Mouse (Mus musculus) hindbrain, embryonic 15.5 days (tissue): ENCODE measurements around the gene Sema6d. TPM values are rescaled to one million over a fixed set of nuclear protein-coding genes. Genes with fewer than 3 reads are reported as not detected.

ENCODE experiments used
- ATAC-seq: fragments of 200-750 bp; cut with Nextera tagmentation; 2 replicates; pipeline ENCODE4 v1.8.0; 2017; ENCODE audit warnings: low read depth, moderate number of reproducible peaks, moderate TSS enrichment; ENCODE audit not compliant: low FRiP score
- H3K27ac ChIP-seq: fragments of 300-500 bp; sonication (generic); replicated peaks from 2 replicates; pipeline ENCODE4 v1.5.1; 2015; ENCODE audit warnings: mild to moderate bottlenecking, inconsistent platforms
- H3K27me3 ChIP-seq: fragments of 300-500 bp; sonication (generic); 2 replicates; pipeline ENCODE4 v1.6.1; 2015; ENCODE audit warnings: control low read depth, inconsistent platforms
- H3K36me3 ChIP-seq: fragments of 300-500 bp; sonication (generic); 2 replicates; pipeline ENCODE4 v1.6.1; 2015; ENCODE audit warnings: control low read depth, inconsistent platforms
- H3K4me1 ChIP-seq: fragments of 300-500 bp; sonication (generic); replicated peaks from 2 replicates; pipeline ENCODE4 v1.6.1; 2015; ENCODE audit warnings: control low read depth, inconsistent platforms
- H3K4me2 ChIP-seq: fragments of 300-500 bp; sonication (generic); 2 replicates; pipeline ENCODE4 v1.6.1; 2015; ENCODE audit warnings: moderate library complexity, mild to moderate bottlenecking, inconsistent platforms
- H3K4me3 ChIP-seq: fragments of 300-500 bp; sonication (generic); 2 replicates; pipeline ENCODE4 v1.5.1; 2015; ENCODE audit warnings: mild to moderate bottlenecking, inconsistent platforms
- H3K9ac ChIP-seq: fragments of 300-500 bp; sonication (generic); 2 replicates; pipeline ENCODE4 v1.6.1; 2015; ENCODE audit warnings: inconsistent platforms
- H3K9me3 ChIP-seq: fragments of 300-500 bp; sonication (generic); 2 replicates; pipeline ENCODE4 v1.6.1; 2016; ENCODE audit warnings: control low read depth, inconsistent platforms
- WGBS: fragments of 180-500 bp; shearing (Covaris S2); methylation state at CpG from one replicate; pipeline ENCODE4 v1.1.7; 2015; 5-methylcytosine and 5-hydroxymethylcytosine counted together
- polyA plus RNA-seq: library from polyadenylated mRNA; unstranded; fragments of >200 nt; fragmentation: Nextera tagmentation; extraction: Ambion mirVana; gene quantifications from 2 replicates; pipeline ENCODE4 v1.2.1, GENCODE M21; 2015

Sema6d gene
- polyA plus RNA-seq, 1 experiment from 2014 or later = 45.3 TPM

DNA sequence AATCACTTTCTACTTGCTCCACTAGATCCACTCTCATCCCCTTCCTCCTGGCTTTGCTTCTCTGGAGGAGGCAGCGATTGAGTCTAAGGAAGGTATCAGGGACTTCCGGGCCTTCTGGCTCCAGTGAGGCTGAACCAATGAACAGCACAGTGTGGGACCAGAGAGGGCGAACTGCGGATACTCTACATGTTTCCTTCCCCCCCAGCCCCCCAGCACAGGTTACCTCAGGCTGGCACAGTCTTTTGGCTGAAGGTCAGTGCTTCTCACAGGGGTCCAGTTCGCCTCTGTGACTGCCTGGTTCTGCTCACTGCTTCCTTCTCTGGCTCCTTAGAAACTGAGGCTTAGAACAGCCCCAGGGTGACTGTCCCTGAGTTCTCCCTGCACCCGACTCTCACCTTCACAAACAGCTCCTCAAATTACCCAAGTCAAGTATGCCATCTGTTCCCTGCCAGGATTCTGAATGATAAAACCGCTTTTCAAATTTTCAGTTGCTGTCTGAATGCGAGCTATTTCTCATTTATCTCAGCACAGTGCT lies 512.7 kb downstream of the Sema6d start:
- 52% methylated on average over 8 of the region's 8 CpGs for WGBS
- Histone ChIP-seq H3K9ac (no peak overlapping the region), H3K27ac (no peak overlapping the region; the same call in 1 of the 2 replicates), H3K4me3 (no peak overlapping the region), H3K36me3 (no peaks in the 10 kb centered on the region), H3K4me1 (peaks cover 7% of the 10 kb centered on the region), H3K9me3 (no peaks in the 10 kb centered on the region), H3K4me2 (no peak overlapping the region), H3K27me3 (no peaks in the 10 kb centered on the region)
- ATAC-seq = no peak

GRCm38 (mm10) chr2:124605341-124605740 lies 515.6 kb downstream of the Sema6d start:
- WGBS = 84% methylated on average over 1 of the region's 1 CpGs
- Histone ChIP-seq H3K4me2 (no peak overlapping the region), H3K4me1 (peaks cover 19% of the 10 kb centered on the region), H3K9ac (no peak overlapping the region), H3K36me3 (no peaks in the 10 kb centered on the region), H3K4me3 (no peak overlapping the region), H3K9me3 (no peaks in the 10 kb centered on the region), H3K27me3 (no peaks in the 10 kb centered on the region), H3K27ac (no peak overlapping the region)
- no peak for ATAC-seq

DNA sequence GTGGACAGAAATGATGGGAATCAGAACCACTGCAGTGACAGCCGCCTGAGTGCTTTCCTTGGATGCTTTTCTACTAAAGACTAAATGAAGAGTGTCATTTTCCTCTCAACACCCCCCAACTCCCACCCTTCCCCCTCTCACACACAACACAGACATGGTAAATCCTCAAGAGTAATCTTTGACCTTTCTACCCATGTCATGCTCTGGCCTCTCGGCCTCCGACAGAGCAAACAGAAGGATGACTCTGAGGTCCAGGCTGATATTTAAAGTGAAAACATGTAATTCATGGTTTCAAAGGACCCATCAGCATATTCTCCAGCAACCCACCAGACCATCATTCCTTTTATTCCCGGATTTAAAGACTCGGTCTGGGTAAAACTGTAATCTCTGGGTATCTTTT lies 518.2 kb downstream of the Sema6d start:
- H3K27ac ChIP-seq = no peak overlapping the region
- ATAC-seq = no peak
- H3K4me3 ChIP-seq = no peak overlapping the region
- H3K4me2 ChIP-seq = no peak overlapping the region
- H3K27me3 ChIP-seq = no peaks in the 10 kb centered on the region
- peaks cover 33% of the 10 kb centered on the region for H3K4me1 ChIP-seq
- no peaks in the 10 kb centered on the region for H3K9me3 ChIP-seq
- no peaks in the 10 kb centered on the region for H3K36me3 ChIP-seq
- no peak overlapping the region for H3K9ac ChIP-seq
- 67% methylated on average over 5 of the region's 5 CpGs for WGBS

GRCm38 (mm10) chr2:124608546-124608945 lies 518.8 kb downstream of the Sema6d start:
- H3K9me3 ChIP-seq = no peaks in the 10 kb centered on the region
- H3K27me3 ChIP-seq = no peaks in the 10 kb centered on the region
- peak overlapping the region; percentile 83 for H3K4me2 ChIP-seq
- H3K36me3 ChIP-seq = no peaks in the 10 kb centered on the region
- 56% methylated on average over 4 of the region's 4 CpGs for WGBS
- H3K4me3 ChIP-seq = no peak overlapping the region
- H3K9ac ChIP-seq = no peak overlapping the region
- H3K4me1 ChIP-seq = peaks cover 38% of the 10 kb centered on the region
- ATAC-seq = no peak
- no peak overlapping the region for H3K27ac ChIP-seq

DNA sequence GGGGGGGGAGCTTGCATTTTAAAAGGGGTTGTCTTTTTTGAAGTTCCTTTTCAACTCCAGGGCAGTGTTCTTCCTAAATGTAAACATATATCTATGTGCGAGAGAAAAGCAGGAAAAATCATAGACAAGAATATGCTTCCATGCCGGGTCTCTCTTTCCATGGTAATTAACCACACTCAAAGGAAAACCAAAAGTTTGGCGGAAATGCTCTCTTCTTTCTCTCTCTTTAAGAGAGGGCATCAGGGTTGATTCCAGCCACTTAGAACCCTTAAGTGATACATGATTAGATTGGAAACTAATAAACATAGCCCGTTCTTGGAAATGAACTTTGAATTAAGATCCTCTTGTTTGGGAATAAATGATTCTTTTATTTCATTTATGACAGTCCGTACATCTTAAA lies 519.2 kb downstream of the Sema6d start:
- no peaks in the 10 kb centered on the region for H3K9me3 ChIP-seq
- no peaks in the 10 kb centered on the region for H3K36me3 ChIP-seq
- no peak for ATAC-seq
- H3K4me1 ChIP-seq = peaks cover 43% of the 10 kb centered on the region
- peak overlapping the region; percentile 68 for H3K4me3 ChIP-seq
- peak overlapping the region; percentile 83 for H3K4me2 ChIP-seq
- H3K9ac ChIP-seq = peak overlapping the region; percentile 90; the same call in 1 of the 2 replicates
- no peaks in the 10 kb centered on the region for H3K27me3 ChIP-seq
- H3K27ac ChIP-seq = peak overlapping the region; percentile 95
- WGBS = 14% methylated on average over 5 of the region's 5 CpGs

GRCm38 (mm10) chr2:124609711-124610585 lies 520.2 kb downstream of the Sema6d start:
- peak overlapping the region; percentile 68 for H3K4me3 ChIP-seq
- peak overlapping the region; percentile 95 for H3K27ac ChIP-seq
- H3K9me3 ChIP-seq = no peaks in the 10 kb centered on the region
- peak overlapping the region; percentile 90 for H3K9ac ChIP-seq
- ATAC-seq = peak; percentile 84
- no peaks in the 10 kb centered on the region for H3K27me3 ChIP-seq
- WGBS = under 1% methylated on average over 74 of the region's 80 CpGs
- peak overlapping the region; percentile 83 for H3K4me2 ChIP-seq
- peaks cover 52% of the 10 kb centered on the region for H3K4me1 ChIP-seq
- no peaks in the 10 kb centered on the region for H3K36me3 ChIP-seq

DNA sequence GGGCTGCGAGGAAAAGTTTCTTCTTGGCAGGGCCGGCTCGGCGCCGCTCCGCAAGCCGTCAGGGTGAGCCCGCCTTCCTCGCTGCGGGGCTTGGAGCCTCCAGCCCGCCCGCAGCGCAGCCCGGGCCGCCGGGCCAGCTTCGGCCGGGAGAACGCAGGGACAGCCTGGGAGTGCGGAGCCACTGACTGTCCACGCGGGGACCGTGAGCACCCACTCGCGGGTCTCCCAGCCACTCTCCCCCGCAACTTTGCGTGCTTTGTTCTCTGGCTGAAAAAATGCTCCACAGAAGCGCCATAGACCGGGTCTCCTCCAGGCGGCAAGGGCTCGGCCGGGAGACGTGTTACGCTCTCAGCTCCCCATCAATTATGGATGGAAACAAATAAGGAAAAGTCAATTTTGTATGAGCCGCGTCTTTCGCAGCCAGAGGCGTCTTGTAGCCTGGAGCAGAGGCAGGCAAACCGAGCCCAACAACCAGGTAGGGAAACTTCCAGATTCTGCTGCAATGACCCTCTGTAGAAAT lies 520.9 kb downstream of the Sema6d start:
- Histone ChIP-seq H3K27ac (peak overlapping the region; percentile 95), H3K9ac (peak overlapping the region; percentile 90), H3K27me3 (no peaks in the 10 kb centered on the region), H3K36me3 (no peaks in the 10 kb centered on the region), H3K4me3 (peak overlapping the region; percentile 68), H3K9me3 (no peaks in the 10 kb centered on the region), H3K4me2 (peak overlapping the region; percentile 83), H3K4me1 (peaks cover 58% of the 10 kb centered on the region)
- 0% methylated on average over 39 of the region's 39 CpGs for WGBS
- no peak; the same call in 1 of the 2 replicates for ATAC-seq

GRCm38 (mm10) chr2:124611226-124611625 lies 521.5 kb downstream of the Sema6d start:
- Histone ChIP-seq H3K9me3 (no peaks in the 10 kb centered on the region), H3K4me2 (peak overlapping the region; percentile 83), H3K9ac (peak overlapping the region; percentile 90), H3K36me3 (no peaks in the 10 kb centered on the region), H3K4me3 (peak overlapping the region; percentile 68), H3K4me1 (peaks cover 64% of the 10 kb centered on the region), H3K27me3 (no peaks in the 10 kb centered on the region), H3K27ac (peak overlapping the region; percentile 95)
- 18% methylated on average over 13 of the region's 13 CpGs for WGBS
- no peak for ATAC-seq

GRCm38 (mm10) chr2:124612276-124612675 lies 522.5 kb downstream of the Sema6d start:
- no peak for ATAC-seq
- Histone ChIP-seq H3K27ac (peak overlapping the region; percentile 95), H3K27me3 (no peaks in the 10 kb centered on the region), H3K4me1 (peaks cover 75% of the 10 kb centered on the region), H3K36me3 (no peaks in the 10 kb centered on the region), H3K9me3 (no peaks in the 10 kb centered on the region), H3K9ac (peak overlapping the region; percentile 90), H3K4me2 (peak overlapping the region; percentile 83), H3K4me3 (peak overlapping the region; percentile 68)
- WGBS = 17% methylated on average over 6 of the region's 6 CpGs

DNA sequence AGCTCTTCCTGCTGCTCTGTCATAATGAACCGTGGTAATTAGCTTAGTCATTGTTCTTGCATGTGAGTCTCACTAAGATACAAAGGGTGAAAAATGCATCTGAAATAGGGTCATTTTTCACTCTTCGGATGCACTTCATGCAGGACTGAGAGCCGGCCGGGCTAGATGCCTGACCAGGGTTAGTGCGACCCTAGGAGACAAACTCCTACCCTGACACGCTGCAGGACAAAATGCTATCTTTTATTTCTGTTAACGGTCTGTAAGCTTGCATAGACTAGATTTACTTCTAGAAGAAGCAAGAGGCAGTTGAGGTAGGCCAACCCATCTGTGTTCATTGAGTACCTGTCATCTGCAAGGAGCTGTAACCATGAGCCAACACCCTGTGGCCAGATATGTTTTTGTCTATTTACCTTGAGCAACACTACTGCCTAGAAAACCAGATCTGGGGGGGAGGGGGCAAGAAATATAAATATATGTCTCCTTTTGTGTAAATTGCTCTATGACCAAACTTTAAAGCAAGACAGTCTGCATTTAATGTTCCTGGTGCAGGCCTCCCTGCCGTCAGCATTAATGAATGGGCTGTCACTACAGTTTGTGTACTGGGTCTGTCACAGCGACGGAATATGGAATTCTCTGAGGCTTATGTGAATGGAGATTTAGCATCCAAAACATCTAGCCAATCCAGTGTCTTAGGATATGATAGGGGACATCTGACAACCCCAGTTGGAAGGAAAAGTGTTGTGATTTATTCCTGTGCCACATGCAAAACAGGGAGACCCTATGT lies 523.1 kb downstream of the Sema6d start:
- peak overlapping the region; percentile 95 for H3K27ac ChIP-seq

DNA sequence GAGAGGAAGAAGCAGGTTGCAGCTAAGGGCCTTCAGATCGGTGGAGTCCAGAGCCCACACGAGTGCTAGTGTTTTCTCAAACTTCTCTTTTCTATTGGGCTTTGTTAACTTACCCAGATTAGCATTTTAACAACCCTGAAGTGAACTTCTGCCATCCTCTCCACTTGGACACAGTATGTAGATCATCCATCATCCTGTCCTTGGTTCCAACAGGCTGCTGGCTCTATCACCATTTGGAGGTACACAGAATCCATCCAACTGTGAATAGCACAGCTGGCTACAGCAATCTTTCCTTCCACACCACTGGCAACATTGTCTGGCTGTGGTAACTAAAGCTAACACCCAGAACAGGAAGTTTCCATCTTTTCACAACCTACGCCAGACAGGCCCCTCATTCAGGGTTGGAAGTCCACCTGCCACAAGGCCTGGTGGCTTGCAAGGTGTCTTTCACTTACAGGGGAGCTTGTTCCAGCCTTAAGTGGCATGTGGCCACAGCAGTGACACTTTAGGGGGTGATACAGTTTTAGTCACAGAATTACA lies 524.0 kb downstream of the Sema6d start:
- Histone ChIP-seq H3K4me2 (peak overlapping the region; percentile 83), H3K36me3 (no peaks in the 10 kb centered on the region), H3K4me1 (peaks cover 86% of the 10 kb centered on the region), H3K9me3 (no peaks in the 10 kb centered on the region), H3K27ac (peak overlapping the region; percentile 57), H3K9ac (peak overlapping the region; percentile 13; the same call in 1 of the 2 replicates), H3K4me3 (peak overlapping the region; percentile 68), H3K27me3 (no peaks in the 10 kb centered on the region)
- WGBS = 30% methylated on average over 3 of the region's 3 CpGs
- no peak for ATAC-seq

More for the DNA sequence above, 523.1 kb downstream of the Sema6d start:
- WGBS = 26% methylated on average over 10 of the region's 10 CpGs
- peak overlapping the region; percentile 68 for H3K4me3 ChIP-seq
- peaks cover 81% of the 10 kb centered on the region for H3K4me1 ChIP-seq
- H3K9ac ChIP-seq = peak overlapping the region; percentile 90
- H3K36me3 ChIP-seq = no peaks in the 10 kb centered on the region
- no peaks in the 10 kb centered on the region for H3K27me3 ChIP-seq
- no peak for ATAC-seq
- H3K4me2 ChIP-seq = peak overlapping the region; percentile 83
- no peaks in the 10 kb centered on the region for H3K9me3 ChIP-seq
